Mouse (Mus musculus) fibroblast of lung, adult 2 months (primary cell): ENCODE measurements around the gene Sipa1l2.
A peak's percentile ranks its signal among the peaks of the same experiment; 100 is the strongest.

Source experiments
- DNase-seq: peaks from one replicate; pipeline ENCODE4 v3.0.0-alpha.2; 2011; ENCODE audit warnings: low read depth

Sipa1l2 gene

GRCm38 (mm10) chr8:125512561-125512960 lies 57.0 kb downstream of the Sipa1l2 start:
- DNase-seq = no peak

GRCm38 (mm10) chr8:125510861-125511668 lies 58.5 kb downstream of the Sipa1l2 start:
- DNase-seq = no peak

- DNase-seq = no peak
Observed at GRCm38 (mm10) chr8:125509776-125510175, 59.8 kb downstream of the Sipa1l2 start.

- no peak for DNase-seq
Observed at GRCm38 (mm10) chr8:125509175-125509574, 60.4 kb downstream of the Sipa1l2 start.

- no peak for DNase-seq
Observed at GRCm38 (mm10) chr8:125507291-125507690, 62.3 kb downstream of the Sipa1l2 start.

DNA sequence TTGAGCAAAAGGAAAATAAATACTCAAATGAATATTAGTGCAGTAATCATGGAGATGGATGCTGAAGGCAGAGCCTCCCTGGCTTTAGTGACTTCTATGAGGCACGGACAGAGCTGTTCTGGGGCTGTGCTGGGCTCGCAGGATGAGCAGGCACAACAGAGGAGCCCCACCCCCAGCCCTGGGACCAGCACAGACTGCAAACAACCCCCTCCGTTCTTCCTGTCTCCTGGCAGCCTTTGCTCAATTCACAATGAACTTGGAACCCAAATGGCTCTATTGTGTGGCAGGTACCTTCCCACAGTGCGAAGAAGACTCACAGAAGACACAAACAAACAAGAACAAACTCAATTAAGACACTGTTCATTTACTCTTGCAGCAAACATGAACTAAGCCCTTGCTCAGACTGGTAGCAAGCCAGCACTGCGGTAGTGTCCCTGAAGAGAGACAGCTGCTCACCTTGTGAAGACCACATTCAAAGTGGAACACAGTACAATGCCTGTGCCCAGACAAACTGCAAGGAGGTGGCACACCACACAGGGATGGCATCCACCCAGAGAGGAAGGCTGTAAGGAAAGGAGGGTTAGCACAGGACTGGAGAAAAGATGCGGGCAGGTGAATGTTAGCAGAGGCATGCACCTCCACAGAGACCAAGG lies 64.9 kb downstream of the Sipa1l2 start:
- no peak for DNase-seq

- DNase-seq = no peak
Observed at GRCm38 (mm10) chr8:125503808-125504207, 65.8 kb downstream of the Sipa1l2 start.

DNA sequence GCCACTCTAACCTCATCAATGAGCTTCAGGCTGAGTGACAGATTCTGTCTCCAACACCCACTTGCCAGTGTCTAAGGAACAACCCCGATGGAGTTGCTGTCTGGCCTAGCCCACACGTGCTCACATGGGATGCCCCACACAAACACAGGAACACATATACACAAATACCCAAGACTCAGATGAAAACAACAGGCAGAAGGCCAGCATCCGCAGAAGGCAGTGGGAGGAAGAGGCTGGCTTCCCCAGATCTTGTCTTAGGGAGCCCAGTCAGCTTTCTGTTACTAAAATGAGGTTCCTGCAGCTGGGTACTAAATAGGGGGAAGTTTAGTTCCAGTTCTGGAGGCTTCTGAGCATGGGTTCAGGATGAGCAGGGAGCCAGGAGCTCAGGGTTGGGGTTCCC lies 66.8 kb downstream of the Sipa1l2 start:
- DNase-seq = no peak

DNA sequence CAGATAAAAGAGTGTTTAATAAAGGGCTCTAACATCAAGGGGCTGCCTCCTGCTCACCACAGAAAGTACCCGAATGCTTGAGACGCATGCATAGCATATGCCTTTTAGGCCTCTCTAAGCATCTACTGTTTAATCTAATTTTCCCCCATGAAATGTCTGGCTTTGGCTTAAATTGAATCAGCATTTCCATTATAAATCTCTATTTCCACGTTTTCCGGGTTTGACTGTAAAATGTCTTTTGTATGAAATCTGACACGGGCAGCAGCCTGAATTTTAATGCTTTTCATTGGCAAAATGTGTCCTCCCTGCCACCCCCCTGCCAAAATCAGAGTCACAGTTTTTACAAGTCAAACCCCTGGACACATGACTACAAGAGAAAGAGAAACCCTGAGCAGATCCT lies 69.6 kb downstream of the Sipa1l2 start:
- DNase-seq = no peak

- peak; percentile 37 for DNase-seq
Observed at GRCm38 (mm10) chr8:125498508-125498907, 71.1 kb downstream of the Sipa1l2 start.

- DNase-seq = no peak
Observed at GRCm38 (mm10) chr8:125495545-125495944, 74.1 kb downstream of the Sipa1l2 start.

DNA sequence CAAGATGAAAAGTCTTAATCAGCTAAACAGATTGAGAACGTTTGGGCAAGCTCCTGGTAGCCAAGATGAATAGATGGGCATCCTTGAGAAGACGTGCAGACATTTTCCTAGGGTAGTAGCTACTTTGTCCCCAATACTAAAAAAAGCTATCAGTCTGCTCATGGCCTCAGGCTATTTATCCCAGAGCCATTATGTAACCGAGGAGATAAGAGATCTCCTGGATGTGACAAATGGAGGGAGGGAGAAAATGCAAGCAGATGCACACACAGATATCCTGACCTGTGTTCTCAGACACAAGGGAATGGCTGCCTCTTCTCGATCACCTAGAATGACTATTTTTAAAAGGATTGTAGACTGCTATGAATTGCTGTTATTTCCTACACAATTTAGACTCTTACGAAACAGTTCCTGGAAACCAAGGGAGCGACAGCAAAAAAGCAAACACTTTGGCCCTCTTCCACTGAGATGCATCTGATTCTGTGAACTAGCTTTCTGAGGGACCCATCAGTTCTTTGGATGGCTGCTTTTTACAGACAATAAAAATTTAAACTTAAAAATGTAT lies 76.3 kb downstream of the Sipa1l2 start:
- no peak for DNase-seq

DNA sequence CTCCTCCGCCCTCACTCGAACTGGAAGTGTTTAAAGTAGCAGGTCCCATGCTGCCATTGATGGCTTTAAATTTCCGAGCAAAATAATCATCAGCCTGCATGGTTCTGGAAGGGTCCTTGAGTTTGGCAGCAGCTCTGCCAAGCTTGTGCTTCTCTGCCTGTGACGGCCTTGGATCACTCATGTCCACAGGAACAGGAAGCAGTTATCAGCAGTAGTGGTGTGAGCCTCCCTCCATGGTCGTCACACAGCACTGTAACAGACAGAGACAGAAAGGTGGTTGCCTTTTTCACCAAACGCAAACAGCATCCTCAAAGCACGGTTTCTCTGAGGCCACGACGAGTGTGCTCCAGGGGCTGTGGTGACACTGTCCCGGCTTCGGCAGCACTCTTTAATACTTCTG lies 77.2 kb downstream of the Sipa1l2 start:
- DNase-seq = no peak

DNA sequence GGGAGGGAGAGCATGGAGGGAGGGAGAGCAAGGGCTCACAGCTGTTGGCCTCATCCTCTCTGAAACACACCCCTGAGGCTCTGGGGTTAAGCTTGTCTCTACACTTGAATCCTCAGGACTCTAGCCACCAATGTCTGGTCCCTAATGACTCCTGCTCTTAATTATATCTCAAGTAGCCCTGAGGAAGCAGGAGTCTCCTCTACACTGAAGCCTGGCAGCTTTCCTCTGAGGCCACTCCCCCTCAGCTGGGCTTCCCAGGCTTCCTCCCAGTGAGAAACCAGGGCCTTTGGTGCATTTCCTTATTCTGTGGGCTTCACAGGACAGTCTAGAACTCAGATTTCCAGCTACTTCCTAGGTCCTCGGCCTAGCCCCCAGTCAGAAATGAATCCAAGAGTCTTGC lies 80.9 kb downstream of the Sipa1l2 start:
- DNase-seq = no peak

DNA sequence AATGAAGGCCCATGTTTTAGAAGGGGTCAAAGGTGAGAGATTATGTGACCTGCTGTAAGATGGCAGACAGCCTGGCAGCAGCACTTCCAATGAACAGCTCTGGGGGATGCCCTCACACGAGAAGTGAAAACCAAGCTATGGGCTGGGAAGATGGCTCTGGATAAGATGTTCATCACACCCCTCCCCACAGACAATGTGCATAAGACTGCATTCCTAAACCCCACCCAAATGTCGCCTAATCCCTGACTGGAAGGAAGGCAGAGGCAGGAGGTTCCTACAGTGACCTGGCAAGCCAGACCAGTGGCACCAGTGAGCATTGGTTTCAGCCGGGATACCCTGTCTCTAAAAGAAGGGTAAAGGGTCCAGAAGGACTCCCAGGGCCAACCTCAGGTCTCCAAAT lies 83.9 kb downstream of the Sipa1l2 start:
- no peak for DNase-seq

DNA sequence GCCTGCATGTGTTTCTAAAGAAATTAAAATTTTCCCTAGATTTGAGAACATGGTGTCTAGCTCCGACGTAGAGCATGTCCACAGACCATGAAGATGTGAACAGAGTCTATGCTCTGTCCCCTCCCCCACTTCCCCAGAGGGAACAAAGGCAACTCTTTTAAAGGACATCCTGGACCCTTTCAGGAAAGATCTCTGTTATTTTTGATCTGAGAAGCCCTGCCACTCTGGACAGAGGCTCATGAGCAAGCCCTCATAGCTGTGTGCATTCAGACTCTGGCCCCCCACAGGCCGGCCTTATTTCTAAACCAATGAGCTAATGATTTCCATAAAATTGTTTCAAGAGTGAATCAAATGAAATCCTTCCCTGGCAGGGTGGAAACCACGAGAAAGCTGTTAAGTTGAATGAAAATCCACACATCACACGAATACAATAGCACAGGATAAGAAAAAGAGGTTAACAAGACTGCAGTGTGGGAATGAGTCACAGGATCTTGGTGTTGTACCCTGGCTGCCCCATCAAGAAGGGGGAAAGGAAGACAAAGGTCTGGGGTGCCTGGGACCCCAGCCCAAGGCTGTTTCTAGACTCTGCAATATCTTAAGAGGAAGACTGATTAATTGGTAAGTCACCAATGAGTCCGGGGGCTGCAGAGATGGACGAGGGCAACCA lies 84.9 kb downstream of the Sipa1l2 start:
- no peak for DNase-seq

DNA sequence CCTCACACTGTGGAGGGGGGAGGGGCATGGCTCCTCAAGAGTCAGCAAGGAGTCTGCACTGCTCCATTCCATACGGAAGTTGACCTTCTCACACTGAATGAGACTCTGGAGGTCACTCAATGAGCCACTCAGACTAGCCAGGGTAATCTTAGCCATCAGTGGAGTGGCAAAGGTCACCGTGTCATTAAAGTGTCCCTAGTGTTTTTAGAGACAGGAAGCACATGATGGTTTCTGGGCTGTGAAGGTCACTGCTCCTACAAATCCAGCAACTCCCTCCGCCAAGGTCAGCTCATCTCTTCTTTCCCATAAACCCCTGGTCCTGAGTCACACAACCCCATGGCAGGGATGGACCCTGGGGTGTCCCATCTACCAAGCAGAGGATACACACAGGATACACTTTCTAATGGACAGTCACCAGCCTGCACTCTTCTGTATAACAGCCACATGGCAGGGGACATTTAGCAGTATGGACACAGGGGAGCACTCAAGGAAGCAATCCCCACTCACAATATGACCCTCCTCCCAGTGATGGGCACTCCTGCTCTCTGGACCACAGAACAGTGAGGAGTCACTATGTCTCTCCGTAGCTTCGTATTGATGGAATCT lies 87.0 kb downstream of the Sipa1l2 start:
- DNase-seq = no peak

GRCm38 (mm10) chr8:125474876-125475275 lies 94.7 kb downstream of the Sipa1l2 start:
- no peak for DNase-seq

DNA sequence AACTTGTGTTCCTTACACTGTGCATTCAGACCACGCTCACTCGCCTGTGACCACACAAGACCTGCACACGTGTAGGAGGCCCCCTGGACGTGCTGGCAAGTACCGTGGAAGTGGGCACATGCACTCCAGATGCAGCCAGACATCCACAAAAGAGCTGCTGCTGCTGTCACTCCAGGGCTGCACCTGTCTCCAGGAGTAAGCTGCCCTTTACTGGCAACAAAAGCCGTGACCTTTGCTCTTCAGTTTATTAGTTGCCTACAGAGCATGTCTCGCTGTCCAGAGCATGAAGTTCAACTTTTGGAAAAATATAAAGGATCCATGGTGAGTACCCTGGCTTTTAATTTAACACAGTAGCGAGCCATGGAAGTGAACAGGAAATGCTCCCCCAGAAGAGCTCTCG lies 98.2 kb downstream of the Sipa1l2 start:
- no peak for DNase-seq

DNA sequence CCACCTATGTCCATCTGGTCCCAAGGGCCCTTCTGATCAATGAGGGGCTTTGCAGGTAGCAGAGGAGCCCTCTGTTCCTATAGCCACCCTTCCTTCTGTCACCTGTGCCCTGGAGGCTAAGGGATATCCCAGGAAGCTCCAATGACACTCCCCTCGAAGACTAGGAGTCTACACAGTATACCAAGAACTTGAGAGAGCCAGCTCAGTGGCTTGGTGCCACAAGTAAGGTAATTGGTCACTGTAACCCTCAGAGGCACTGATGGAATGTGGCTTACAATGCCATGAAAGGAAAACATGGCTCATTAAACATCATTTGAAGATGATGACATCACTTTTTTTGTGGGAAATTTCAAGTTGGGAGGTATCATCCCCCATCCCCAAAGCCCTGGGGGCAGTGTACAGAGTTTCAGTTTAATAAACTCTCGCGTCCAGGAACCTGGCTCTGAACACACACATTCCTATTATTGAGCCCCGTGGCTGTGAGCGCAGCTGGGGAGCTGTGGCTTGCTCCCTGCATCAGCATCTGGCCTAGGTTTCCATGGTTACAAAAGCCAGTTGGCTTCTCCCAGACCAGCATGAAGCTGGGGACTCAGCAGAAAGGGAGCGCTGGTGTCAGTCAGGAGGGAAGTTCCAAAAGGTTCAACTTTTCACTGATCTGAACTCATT lies 104.3 kb downstream of the Sipa1l2 start:
- peak; percentile 49 for DNase-seq

DNA sequence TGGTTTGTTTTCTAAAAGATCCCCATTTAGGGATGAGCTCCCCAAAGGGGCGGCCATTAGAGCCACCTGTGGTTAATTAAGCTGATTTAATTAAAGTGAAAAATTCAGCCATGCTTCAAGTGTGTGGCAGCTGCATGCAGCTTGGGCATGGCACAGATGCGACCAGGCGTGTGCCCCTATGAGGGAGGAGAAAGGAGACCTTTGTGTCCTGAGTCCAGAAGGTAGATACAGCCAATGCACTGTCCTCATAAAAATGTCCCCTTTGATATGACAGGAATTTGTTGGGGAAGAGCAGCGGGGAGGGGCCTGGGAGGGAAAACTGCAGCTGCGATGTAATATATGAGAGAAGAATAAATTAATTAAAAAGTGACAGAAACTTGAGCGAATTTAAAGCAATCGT lies 106.7 kb downstream of the Sipa1l2 start:
- DNase-seq = no peak

DNA sequence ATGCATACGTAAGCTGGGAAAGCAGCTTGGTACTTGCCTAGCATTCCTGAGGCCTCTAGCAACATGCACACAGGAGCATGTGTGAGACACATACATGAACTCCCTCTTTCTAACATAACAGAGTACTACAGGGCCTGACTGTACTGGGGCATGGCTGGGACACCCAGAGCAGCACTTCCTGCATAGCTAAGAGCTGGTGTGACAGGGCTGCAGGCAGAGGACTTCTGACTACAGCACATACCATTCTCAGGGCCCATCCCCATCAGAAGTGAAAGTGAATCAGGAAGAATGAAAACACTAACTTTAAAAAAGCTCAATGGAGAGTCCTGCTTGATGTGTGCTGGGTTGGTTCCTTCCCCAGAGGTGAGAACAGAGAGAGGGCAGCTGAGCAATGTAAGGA lies 108.1 kb downstream of the Sipa1l2 start:
- no peak for DNase-seq
